Mouse (Mus musculus): Measurements from ENCODE around the gene AI481877.

The AI481877 gene

DNA sequence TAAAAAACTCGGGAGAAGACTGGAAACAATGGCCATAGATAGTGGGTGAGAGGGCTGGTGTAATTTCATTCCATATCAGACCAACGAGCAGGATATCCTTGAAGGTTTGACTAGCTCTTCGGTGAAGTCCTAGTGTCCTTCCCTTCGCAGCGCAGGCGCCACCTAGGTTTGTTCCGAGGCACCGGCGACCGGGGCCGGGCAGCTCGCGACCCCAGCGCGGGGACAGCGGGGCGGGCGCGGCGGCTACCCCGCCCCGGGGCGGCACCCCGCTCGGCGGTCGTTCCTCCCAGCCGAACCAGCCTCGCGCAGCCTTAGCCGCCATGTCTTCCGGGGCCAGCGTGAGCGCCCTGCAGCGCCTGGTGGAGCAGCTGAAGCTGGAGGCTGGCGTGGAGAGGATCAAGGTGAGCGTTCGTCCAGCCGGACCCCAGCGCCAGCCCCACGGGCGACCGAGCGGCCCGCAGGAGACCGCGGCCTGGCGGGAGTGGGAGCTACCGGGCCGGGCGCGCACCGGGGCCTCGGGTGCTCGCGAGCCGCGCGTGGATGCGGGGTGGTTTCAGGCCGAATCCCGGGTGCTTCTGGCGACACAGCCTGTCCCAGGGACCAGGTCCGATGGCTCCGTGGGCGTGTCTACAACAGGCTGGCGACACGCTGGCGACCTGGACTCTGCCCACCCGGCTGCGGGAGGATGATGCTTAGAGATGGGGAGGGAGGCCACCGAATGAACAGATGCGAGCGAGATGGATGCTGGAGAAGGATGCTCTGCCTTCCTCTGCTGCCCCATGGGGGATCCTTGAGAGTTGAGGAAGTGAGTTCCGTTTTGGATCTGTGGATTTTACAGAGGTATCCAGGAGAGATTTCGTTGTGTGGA, 103.6 kb downstream of the AI481877 start, which contains the start of gene Gng10:
Gng10 (plus strand) TSS at position 171 of the 868 bp plus-strand sequence.
- in situ Hi-C loops (cut with MboI) = no loop called here

DNA sequence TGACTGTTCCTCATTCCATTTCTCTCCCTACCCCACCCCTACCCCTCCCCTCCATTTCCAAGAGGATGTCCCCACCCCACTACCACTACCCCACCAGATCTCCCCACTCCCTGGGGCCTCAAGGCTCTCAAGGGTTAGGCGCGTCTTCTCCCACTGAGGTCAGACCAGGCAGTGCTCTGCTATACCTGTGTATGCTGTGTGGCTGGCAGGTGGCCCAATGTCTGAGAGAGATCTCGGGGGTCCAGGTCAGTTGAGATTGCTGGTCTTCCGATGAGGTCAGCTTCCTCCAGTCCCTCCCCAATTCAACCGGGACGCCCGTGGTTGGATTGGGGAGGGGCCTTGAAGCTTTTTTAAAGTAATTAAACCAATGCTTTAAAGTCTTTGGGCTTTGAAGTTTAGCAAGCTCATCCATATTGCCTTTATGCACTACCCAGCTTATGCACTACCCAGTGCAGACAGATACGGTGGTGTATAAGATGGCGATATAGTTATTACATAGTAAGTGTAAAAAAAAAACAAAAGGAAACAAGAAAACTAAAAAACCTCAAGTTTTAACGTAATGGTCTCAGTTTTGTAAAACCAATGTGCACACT, 104.4 kb downstream of the AI481877 start:
- in situ Hi-C loops (cut with MboI) = no loop called here

DNA sequence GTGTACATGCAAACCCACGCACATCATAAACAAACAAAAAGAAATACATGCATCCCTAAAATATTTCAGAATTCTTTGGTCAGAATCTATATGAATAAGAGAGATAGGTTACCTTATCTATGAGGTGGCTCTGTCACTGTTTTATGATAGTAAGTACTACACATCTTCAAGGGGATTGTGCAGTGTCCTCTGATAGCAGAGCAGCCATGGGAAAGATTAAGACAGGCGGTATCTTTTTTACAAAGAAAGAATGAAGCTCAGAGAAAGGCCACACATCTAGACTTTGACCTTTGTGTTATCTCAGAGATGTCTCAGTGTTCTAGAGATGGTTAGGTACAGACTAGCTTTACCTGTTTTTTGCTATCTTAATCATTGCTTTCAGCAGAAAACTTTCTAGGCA, 121.9 kb downstream of the AI481877 start:
- in situ Hi-C loops (cut with MboI) = no loop called here

DNA sequence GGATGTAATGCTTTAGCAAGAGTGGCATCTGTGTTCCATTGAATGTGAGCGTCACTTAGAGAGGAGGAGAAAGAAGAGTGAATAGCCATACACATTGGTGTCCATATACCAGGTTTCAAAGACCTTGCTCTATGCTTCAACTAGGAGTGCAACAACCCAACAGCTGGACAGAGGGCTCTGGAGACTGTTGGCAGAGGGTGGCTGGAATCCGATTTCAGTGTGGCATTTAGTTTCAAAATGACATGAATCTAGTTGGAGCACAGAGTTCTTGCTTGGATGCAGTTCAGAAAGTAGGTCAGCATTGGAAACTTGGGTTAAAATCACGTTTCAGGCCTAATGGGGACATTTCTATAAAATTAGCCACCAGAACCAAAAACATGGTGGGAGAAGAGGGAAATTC, 123.6 kb downstream of the AI481877 start:
- in situ Hi-C loops (cut with MboI) = no loop called here

DNA sequence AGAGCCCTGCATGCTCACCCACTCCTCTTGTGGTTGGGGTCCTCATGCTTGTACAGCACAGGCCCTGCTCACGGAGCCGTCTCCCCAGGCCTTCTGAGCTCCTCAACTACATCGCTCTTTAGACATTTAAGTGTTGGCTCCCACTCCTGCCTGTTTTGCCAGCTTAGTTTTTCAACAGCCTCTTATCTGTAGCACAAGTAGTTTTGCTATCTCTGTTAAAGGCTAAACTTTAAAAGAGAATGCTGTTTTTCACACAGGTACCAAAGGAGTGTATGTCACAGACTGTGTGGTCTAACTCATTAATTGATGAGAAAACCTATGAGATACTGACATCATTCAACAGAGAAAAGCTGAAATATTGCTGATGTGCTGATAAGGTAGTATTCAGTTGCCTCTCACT, 127.3 kb downstream of the AI481877 start:
- in situ Hi-C loops (cut with MboI) = no loop called here

DNA sequence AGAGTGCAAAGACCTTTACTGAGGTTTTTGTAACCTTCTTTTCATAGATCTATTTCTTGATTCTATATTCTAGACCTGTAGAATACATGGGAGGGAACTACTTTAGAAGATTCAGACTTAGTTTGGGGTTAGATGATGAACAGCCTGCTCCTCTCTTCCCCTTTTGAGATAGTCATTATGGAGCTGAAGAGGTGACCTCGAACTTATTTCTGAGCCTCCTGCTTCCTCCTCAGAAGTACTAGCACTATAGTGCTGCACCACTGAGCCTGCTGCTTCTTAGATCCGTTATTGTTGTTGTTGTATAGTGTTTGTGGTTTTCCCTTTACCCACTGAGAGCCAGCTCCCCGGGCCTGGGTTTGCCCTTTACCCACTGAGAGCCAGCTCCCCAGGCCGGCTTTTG, 129.1 kb downstream of the AI481877 start:
- in situ Hi-C loops (cut with MboI) = no loop called here

DNA sequence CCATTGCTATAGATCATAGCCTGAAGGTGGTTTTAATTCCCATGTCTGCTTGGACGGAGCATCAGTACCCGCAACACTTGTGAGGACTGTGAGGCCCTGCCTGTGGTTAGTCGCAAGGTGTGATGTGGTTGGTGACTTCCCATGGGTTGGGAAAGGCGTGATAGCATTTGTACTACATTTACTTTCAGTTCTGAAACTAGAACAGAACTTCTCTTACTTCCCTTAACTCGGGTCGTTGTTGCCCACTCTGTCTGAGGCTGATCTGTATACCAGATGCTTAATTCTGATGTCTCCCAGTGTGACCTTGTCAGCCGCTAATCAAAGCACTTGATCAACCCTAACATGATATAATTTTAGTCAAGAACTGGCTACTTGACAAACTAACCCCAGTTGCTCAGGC, 129.6 kb downstream of the AI481877 start:
- in situ Hi-C loops (cut with MboI) = no loop called here

DNA sequence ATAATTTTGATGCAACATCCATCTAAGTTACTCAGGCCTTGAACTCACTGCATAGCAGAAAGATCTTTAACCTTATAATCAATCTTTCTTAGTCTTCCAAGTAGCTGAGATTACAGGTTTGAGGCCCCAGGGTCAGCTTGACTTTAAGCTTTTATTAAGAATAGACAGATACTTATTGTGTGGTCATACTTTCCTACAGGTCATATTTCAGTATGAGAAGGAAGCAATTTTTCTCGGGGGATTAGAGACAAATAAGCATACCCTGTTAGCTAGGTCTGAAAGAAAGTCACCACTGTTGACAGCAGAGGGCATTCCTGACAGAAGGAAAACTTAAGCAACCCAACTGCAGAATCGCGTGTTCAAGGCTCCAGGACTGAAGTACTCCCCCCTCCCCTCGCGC, 130.8 kb downstream of the AI481877 start:
- in situ Hi-C loops (cut with MboI) = no loop called here

DNA sequence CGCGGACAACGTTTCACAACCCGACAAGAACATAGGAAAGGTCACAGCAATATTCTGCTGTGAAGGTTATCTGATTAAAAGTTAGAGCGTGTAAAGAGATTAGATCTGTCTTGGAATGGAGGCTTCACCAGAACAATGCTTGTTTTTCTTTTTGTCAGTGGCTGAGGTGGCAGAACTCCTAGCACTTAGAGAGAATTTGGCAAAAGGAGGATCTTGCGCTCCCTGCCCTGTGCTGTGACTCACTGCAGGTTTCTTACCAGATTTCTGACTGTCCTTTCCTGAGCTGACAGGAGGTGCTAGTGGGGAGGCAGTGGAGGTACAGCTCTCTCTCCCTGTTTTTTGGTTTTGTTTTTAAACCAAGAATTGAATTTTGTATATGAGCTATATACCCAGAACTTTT, 131.8 kb downstream of the AI481877 start:
- in situ Hi-C loops (cut with MboI) = no loop called here

DNA sequence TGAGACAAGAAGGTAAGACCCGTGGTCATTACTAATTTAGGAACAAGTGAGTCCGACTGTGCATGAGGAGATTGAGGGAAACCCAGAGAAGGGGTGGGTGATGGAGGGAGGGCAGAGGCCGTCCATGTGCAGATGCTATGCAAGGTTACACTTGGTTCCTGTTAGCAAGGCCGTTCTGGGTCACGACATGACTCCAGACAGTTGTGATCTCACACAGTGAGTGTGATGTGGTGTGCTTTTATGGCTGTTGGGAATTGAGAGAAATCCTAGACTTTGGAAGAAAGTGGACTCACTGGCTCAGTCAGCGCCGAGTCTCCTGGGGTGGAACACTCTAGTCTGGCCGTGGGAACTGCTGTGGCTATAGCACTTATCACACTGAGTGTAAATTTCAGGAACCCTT, 132.6 kb downstream of the AI481877 start:
- in situ Hi-C loops (cut with MboI) = no loop called here

DNA sequence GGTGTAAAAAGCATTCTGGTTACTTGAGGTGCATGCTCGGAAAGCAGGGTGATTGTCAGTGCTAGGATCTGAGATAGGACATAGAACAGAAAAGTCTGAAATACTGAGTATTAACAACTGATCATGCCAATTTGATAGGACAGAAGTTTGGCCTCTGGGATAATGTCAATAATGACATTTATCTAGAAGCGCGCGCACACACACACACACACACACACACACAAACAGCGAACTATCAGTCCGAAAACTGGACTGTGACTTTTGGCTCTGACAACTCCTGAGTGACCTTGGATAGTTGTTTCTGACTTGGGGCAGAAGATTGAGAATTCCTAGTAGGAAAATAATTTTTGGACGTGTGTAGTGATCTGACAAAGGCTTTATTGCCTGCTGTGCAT, 135.0 kb downstream of the AI481877 start:
- in situ Hi-C loops (cut with MboI) = no loop called here

DNA sequence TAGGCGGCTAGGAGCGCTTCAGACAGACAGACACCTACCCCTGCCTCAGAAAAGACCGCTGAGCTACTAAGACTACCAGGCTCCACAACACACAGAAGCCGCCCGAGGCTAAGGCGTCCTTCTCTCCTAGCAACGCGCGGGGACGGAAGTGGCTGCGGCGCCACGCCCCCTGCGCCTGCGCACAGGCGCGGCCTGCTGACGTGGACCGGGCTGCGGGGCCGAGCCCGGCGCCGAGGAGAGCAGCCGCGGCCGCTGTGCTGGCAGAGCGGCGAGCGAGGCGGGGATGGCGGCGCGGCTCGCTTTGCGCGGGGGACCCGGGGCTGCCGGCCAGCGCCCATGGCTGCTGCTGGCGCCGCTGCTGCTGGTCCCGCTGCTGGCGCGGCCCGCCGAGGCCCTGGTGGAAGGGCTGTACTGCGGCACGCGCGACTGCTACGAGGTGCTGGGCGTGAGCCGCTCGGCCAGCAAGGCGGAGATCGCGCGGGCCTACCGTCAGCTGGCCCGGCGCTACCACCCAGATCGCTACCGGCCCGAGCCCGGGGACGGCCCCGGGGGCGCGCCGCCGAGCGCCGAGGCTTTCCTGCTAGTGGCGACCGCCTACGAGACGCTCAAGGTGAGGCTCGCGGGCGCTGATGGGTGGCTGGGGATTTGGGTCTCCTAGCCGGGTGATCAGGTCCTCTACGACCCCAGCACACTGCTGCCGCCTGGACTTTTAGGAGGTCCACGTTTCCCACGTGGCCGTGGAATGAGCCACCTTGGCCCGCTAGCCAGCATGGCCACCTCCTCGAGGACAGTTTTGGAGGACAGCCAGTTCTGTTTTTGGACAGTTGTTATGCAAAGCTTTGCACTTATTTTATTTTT, 135.6 kb downstream of the AI481877 start, which contains the start of gene Gm20503:
Gm20503 (plus strand) TSS at position 263 of the 858 bp plus-strand sequence.
- in situ Hi-C loops (cut with MboI) = no loop called here

DNA sequence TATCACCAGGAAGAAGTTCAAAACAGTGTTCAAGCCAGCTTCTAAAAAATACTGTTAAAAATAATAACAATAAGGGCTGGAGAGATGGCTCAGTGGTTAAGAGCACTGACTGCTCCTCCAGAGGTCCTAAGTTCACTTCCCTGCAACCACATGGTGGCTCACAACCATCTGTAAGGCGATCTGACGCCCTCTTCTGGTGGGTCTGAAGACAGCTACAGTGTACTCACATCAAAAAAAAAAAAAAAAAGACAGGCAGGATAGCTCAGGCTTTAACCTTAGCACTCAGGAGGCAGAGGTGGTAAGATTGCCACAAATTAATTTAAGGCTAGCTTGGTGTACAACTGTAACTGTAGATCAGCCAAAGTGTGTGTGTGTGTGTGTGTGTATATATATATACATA, 138.2 kb downstream of the AI481877 start:
- in situ Hi-C loops (cut with MboI) = no loop called here

DNA sequence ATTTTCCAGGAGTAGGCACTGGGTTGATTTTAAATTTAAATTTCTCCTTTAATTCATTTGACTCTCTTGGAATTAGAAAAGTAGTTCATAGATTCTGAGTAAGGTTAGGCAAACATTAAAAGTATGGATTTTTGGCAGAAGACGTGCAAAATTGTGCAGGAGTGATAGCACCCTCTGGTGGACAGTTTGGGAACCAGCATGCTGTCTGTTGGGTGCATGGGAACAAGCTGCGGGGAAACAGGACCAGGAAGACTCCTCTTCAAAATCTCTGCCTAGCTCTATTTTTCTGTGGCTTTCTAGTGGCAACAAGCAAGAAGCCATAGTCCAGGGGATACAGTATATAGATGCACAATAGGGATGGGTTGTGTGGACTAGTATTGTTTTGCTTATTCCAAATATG, 139.1 kb downstream of the AI481877 start:
- in situ Hi-C loops (cut with MboI) = no loop called here

DNA sequence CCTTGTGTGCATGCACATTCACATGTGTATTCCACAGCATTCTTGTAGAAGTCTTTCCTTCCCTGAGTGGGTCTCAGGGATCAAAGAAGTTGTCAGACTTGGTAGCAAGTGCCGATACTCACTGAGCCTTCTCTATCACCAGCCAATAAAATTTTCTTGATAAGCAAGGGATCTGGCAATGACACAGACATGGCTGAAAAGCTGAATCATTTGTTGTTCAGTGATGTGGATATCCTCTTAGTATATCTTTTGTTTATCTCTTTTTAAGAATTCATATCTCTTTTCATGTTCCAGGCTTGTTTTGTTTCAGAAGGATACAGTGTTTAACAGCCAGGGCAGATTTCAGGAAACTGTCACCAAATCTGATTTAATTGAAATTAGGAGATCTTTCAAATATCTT, 140.1 kb downstream of the AI481877 start:
- in situ Hi-C loops (cut with MboI) = no loop called here

DNA sequence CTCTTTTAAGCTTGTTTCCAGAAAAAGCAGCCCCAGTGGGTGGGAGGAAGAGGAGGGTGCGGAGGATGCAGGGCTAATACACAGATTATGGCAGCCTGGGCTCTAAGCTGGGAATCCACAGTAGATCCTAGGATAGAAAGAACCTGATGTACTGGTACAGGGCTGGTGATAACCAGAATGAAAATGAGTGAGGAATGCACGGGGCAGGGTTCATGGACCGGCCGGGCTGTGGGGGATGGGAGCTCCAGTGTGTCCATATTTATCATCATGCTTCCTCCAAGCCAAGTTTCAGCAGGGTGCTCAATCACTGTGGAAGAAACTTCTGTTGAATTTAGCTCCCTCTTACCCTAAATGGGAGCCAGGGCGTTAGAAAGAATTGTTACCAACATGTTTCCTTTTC, 141.7 kb downstream of the AI481877 start:
- in situ Hi-C loops (cut with MboI) = no loop called here

DNA sequence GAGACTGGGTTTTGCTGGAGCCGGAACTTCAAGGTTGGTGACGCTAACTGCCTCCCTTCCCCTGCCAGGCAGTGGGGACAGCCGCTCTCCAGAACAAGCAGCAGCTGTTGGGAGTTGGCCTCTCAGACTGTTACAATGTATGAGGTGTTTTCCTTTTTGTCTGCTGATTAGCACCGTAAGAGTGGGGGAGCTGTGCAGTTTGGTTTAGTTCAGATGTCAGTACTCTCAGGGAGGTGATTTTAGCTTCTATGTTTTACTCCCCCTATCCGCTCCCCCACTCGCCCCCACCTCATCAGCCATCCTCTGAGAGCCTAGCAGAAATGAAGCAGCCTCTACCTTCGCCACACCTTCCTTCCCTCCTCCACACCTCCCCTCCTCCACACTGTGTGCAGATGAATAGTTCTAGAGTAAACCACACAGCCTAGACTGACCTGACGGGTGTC, 143.5 kb downstream of the AI481877 start:
- in situ Hi-C loops (cut with MboI) = no loop called here

DNA sequence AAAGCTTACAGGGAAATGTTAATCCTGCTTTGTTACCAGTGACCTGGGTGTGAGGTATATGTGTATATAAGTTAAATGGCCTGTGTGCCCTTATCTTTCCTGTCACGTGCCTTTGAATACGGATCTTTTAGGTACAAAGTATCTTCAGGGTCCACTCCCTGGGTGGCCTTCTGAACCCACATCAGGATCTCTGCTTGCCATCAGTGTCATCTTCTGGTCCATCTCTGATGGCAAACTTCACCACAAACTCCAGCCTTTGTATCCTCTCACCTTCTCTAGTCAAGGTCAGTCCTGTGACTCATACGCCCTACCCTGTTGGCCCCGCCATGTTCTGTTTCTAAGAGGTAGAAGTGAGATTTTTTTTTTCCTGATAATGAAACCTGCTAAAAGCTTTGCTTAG, 144.0 kb downstream of the AI481877 start, which contains the start of gene Dnajc25:
Dnajc25 (plus strand) TSS at position 301 of the 400 bp plus-strand sequence.
- in situ Hi-C loops (cut with MboI) = no loop called here
